Mouse (Mus musculus) limb, embryonic 14.5 days (tissue): ENCODE results near the gene Mrvi1. TPM values are rescaled to one million over a fixed set of nuclear protein-coding genes. Genes with fewer than 3 reads are reported as not detected.

Source experiments
- ATAC-seq: fragments of 200-750 bp; cut with Nextera tagmentation; 2 replicates; pipeline ENCODE4 v1.8.0; 2017; ENCODE audit warnings: low read depth, moderate number of reproducible peaks, moderate TSS enrichment; ENCODE audit not compliant: low FRiP score
- DNase-seq: peaks from one replicate; pipeline ENCODE4 v3.0.0-alpha.2; 2015; ENCODE audit warnings: low spot score
- H3K27ac ChIP-seq: fragments of 300-500 bp; sonication (generic); replicated peaks from 2 replicates; pipeline ENCODE4 v1.5.1; 2014; ENCODE audit warnings: low read depth, mild to moderate bottlenecking, low read length, moderate library complexity, mixed read lengths
- H3K27me3 ChIP-seq: fragments of 300-500 bp; sonication (generic); 2 replicates; pipeline ENCODE4 v1.6.1; 2014; ENCODE audit warnings: low read length, mixed read lengths; ENCODE audit not compliant: control insufficient read depth, insufficient read depth
- H3K36me3 ChIP-seq: fragments of 300-500 bp; sonication (generic); 2 replicates; pipeline ENCODE4 v1.6.1; 2014; ENCODE audit warnings: mild to moderate bottlenecking, low read length, moderate library complexity, mixed read lengths; ENCODE audit not compliant: control insufficient read depth, insufficient read depth
- H3K4me1 ChIP-seq: fragments of 300-500 bp; sonication (generic); 2 replicates; pipeline ENCODE4 v1.6.1; 2014; ENCODE audit warnings: antibody characterized with exemption, low read length, mixed read lengths; ENCODE audit not compliant: control insufficient read depth, insufficient read depth
- H3K4me2 ChIP-seq: fragments of 300-500 bp; sonication (generic); replicated peaks from 2 replicates; pipeline ENCODE4 v1.6.1; 2014; ENCODE audit warnings: low read depth, mild to moderate bottlenecking, low read length, moderate library complexity; ENCODE audit not compliant: severe bottlenecking
- H3K4me3 ChIP-seq: fragments of 300-500 bp; sonication (generic); replicated peaks from 2 replicates; pipeline ENCODE4 v1.5.1; 2014; ENCODE audit warnings: low read length
- H3K9ac ChIP-seq: fragments of 300-500 bp; sonication (generic); 2 replicates; pipeline ENCODE4 v1.6.1; 2014; ENCODE audit warnings: mild to moderate bottlenecking, low read depth, low read length, moderate library complexity; ENCODE audit not compliant: severe bottlenecking
- H3K9me3 ChIP-seq: fragments of 300-500 bp; sonication (generic); 2 replicates; pipeline ENCODE4 v1.6.1; 2016; ENCODE audit warnings: low read length; ENCODE audit not compliant: control insufficient read depth
- POLR2A ChIP-seq: fragments of 200-500 bp; IDR thresholded peaks from 2 replicates; pipeline ENCODE4 v1.8.0; 2012; ENCODE audit warnings: inconsistent platforms, mild to moderate bottlenecking, moderate library complexity, borderline replicate concordance; ENCODE audit not compliant: insufficient read depth, insufficient read length; ENCODE audit errors: extremely low read depth
- WGBS: fragments of 180-500 bp; shearing (Covaris S2); extraction: QIAGEN DNeasy Blood & Tissue Kit; methylation state at CpG from one replicate; pipeline ENCODE4 v1.1.7; 2014; 5-methylcytosine and 5-hydroxymethylcytosine counted together
- polyA plus RNA-seq, 2 experiments: library from polyadenylated mRNA; depleted of rRNA in 1 of 2; stranded (reverse) in 1 of 2; unstranded in 1 of 2; fragments of >200 nt; fragmentation: Nextera tagmentation in 1 of 2; extraction: Ambion mirVana in 1 of 2; gene quantifications; 2 replicates each; pipeline versions ENCODE4 v1.2.1 to v1.2.3; 2012 to 2014

Gene Mrvi1
- polyA plus RNA-seq, 2 experiments, result 1.0 to 1.2 TPM

- H3K9me3 ChIP-seq, result no peaks in the 10 kb centered on the region
- 92% methylated on average over 6 of the region's 6 CpGs for WGBS
- no peaks in the 10 kb centered on the region for H3K27me3 ChIP-seq
- H3K36me3 ChIP-seq, result no peaks in the 10 kb centered on the region
- no peaks in the 10 kb centered on the region for H3K4me1 ChIP-seq
- DNase-seq (no peak), ATAC-seq (no peak)
- TF ChIP-seq POLR2A, result no peak
- no peak overlapping the region for H3K9ac ChIP-seq
- no peak overlapping the region for H3K4me3 ChIP-seq
- no peak overlapping the region for H3K4me2 ChIP-seq
- no peak overlapping the region for H3K27ac ChIP-seq
Observed at GRCm38 (mm10) chr7:110947616-110948015, 34.6 kb downstream of the Mrvi1 start.

GRCm38 (mm10) chr7:110946731-110947130 is 35.5 kb downstream of the Mrvi1 start:
- 0 out of 2 replicates have a peak, but pooled peaks cover 3% of the 10 kb centered on the region for H3K4me1 ChIP-seq
- no peak for TF ChIP-seq POLR2A
- DNase-seq, result peak; percentile 45
- no peaks in the 10 kb centered on the region for H3K27me3 ChIP-seq
- no peak overlapping the region for H3K4me2 ChIP-seq
- H3K27ac ChIP-seq, result no peak overlapping the region
- H3K9me3 ChIP-seq, result no peaks in the 10 kb centered on the region
- H3K9ac ChIP-seq, result no peak overlapping the region
- ATAC-seq, result no peak
- H3K4me3 ChIP-seq, result no peak overlapping the region
- WGBS, result 77% methylated on average over 6 of the region's 6 CpGs
- H3K36me3 ChIP-seq, result no peaks in the 10 kb centered on the region

GRCm38 (mm10) chr7:110944321-110944720 is 37.9 kb downstream of the Mrvi1 start:
- no peak for TF ChIP-seq POLR2A
- no peak overlapping the region for H3K9ac ChIP-seq
- H3K27ac ChIP-seq, result no peak overlapping the region
- no peak for DNase-seq
- no peaks in the 10 kb centered on the region for H3K9me3 ChIP-seq
- ATAC-seq, result no peak
- no peak overlapping the region for H3K4me3 ChIP-seq
- H3K27me3 ChIP-seq, result no peaks in the 10 kb centered on the region
- H3K36me3 ChIP-seq, result no peaks in the 10 kb centered on the region
- WGBS, result 91% methylated on average over 5 of the region's 5 CpGs
- H3K4me1 ChIP-seq, result 0 out of 2 replicates have a peak, but pooled peaks cover 6% of the 10 kb centered on the region
- no peak overlapping the region for H3K4me2 ChIP-seq

GRCm38 (mm10) chr7:110941701-110942530 is 40.3 kb downstream of the Mrvi1 start:
- Histone ChIP-seq H3K4me3 (no peak overlapping the region), H3K27me3 (no peaks in the 10 kb centered on the region), H3K27ac (no peak overlapping the region), H3K9ac (no peak overlapping the region), H3K9me3 (no peaks in the 10 kb centered on the region), H3K4me1 (0 out of 2 replicates have a peak, but pooled peaks cover 6% of the 10 kb centered on the region), H3K36me3 (no peaks in the 10 kb centered on the region), H3K4me2 (no peak overlapping the region)
- TF ChIP-seq POLR2A, result no peak
- DNase-seq (peak; percentile 17), ATAC-seq (peak; percentile 34; the same call in 1 of the 2 replicates)
- 28% methylated on average over 6 of the region's 6 CpGs for WGBS

- TF ChIP-seq POLR2A, result no peak
- WGBS, result 81% methylated on average over 4 of the region's 4 CpGs
- H3K27me3 ChIP-seq, result no peaks in the 10 kb centered on the region
- no peaks in the 10 kb centered on the region for H3K36me3 ChIP-seq
- no peak overlapping the region for H3K9ac ChIP-seq
- no peak for ATAC-seq
- no peak overlapping the region for H3K4me3 ChIP-seq
- H3K27ac ChIP-seq, result no peak overlapping the region
- H3K9me3 ChIP-seq, result no peaks in the 10 kb centered on the region
- H3K4me2 ChIP-seq, result no peak overlapping the region
- 0 out of 2 replicates have a peak, but pooled peaks cover 6% of the 10 kb centered on the region for H3K4me1 ChIP-seq
- no peak for DNase-seq
Observed at GRCm38 (mm10) chr7:110941116-110941521, 41.1 kb downstream of the Mrvi1 start.
